Mouse (Mus musculus): ENCODE measurements at regions not wholly inside any gene's neighbourhood (a gene's known extent, or its start where the extent isn't known, plus 50 kb on each side); places are given as distances from the start of the nearest gene placed in this dataset.

- H3K27me3 ChIP-seq: peaks cover 15% of the 10 kb centered on the region
- no peaks in the 10 kb centered on the region for H3K36me3 ChIP-seq
- H3K9me3 ChIP-seq (replicated peaks): no peaks in the 10 kb centered on the region
- no peak overlapping the region for H3K4me2 ChIP-seq
- no peak for ATAC-seq (replicated peaks; ENCODE audit: low FRiP score)
- H3K9ac ChIP-seq: no peak overlapping the region
- 24% methylated on average over 3 of the region's 3 CpGs for WGBS
- no peak overlapping the region for H3K4me3 ChIP-seq (replicated peaks)
- peaks cover 7% of the 10 kb centered on the region; the same call in 1 of the 2 replicates for H3K4me1 ChIP-seq
- no peak overlapping the region for H3K27ac ChIP-seq
These were observed 68.7 kb downstream of the Atoh1 start for GRCm38 (mm10) chr6:64797600-64797999.

GRCm38 (mm10) chr6:64798804-64799203 lies 69.9 kb downstream of the Atoh1 start:
- H3K4me3 ChIP-seq (replicated peaks): peak overlapping the region; percentile 40
- peak overlapping the region; percentile 66 for H3K4me2 ChIP-seq
- 62% methylated on average over 5 of the region's 5 CpGs for WGBS
- no peak overlapping the region for H3K9ac ChIP-seq
- H3K27me3 ChIP-seq: peaks cover 15% of the 10 kb centered on the region
- H3K4me1 ChIP-seq: peaks cover 7% of the 10 kb centered on the region; the same call in 1 of the 2 replicates
- H3K36me3 ChIP-seq: no peaks in the 10 kb centered on the region
- no peak overlapping the region for H3K27ac ChIP-seq
- ATAC-seq (replicated peaks; ENCODE audit: low FRiP score): no peak; the same call in 1 of the 2 replicates
- no peaks in the 10 kb centered on the region for H3K9me3 ChIP-seq (replicated peaks)

DNA sequence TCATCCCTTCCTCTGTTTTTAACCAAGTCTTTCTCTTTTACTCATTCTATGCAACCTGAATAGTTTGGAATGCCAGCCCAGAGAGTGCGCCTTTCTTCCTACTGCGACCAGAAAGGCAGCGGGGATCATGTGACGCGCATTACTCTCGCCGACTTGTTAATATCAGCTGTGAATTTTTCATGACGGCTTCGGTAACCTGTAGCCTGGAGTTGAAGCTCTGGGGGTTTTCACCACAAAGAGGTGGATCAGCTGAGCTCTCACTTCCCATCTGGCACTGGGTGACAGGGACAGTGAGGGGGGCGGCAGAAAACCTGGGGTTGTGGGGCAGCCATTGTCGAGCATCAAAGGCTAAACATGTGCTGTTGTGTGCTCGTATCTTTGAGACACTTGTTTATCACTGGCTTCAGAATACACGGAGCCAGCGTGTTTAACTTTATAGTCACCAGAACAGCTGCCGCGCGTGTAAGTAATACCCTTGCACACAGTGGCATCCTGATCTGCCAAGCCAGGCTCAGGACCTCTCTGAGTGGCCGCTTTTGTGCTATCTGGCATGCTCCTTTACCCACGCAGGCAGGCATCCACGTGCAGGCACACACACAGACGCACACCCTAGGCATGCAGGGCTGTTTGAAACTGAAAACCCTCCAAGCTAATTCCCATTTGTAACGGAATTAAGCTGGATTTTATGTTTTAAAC lies 70.5 kb downstream of the Atoh1 start:
- peaks cover 7% of the 10 kb centered on the region; the same call in 1 of the 2 replicates for H3K4me1 ChIP-seq
- peak; percentile 58; the same call in 1 of the 2 replicates for ATAC-seq (replicated peaks; ENCODE audit: low FRiP score)
- WGBS: 8% methylated on average over 22 of the region's 22 CpGs
- peaks cover 15% of the 10 kb centered on the region for H3K27me3 ChIP-seq
- 0 out of 2 replicates have a peak overlapping the region, but pooled peaks have one; percentile 7 for H3K9ac ChIP-seq
- H3K4me3 ChIP-seq (replicated peaks): peak overlapping the region; percentile 40
- H3K27ac ChIP-seq: no peak overlapping the region
- H3K4me2 ChIP-seq: peak overlapping the region; percentile 66
- no peaks in the 10 kb centered on the region for H3K36me3 ChIP-seq
- no peaks in the 10 kb centered on the region for H3K9me3 ChIP-seq (replicated peaks)

DNA sequence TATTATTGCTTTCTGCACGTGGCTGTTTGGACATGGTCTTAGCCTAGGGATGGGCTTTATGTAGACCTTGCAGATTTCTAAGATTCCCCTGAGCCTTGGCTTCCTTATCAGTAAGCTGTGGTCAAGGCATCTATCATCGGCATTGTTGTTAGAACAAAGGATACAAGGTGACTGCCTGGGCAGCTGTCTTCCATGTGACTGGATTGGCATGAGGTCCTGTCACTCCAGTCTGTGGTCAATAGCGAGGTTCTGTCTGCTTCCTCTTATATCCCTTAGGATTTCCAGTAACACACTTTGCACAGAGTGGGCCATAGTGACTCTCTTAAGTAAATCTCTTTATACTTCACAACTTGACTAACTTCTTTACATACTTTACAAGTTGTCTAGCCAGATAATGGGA lies 72.0 kb downstream of the Atoh1 start:
- Histone ChIP-seq H3K36me3 (no peaks in the 10 kb centered on the region), H3K4me2 (no peak overlapping the region), H3K4me3 (replicated peaks) (no peak overlapping the region), H3K27me3 (peaks cover 15% of the 10 kb centered on the region), H3K9me3 (replicated peaks) (no peaks in the 10 kb centered on the region), H3K4me1 (peaks cover 7% of the 10 kb centered on the region; the same call in 1 of the 2 replicates), H3K9ac (no peak overlapping the region), H3K27ac (no peak overlapping the region)
- WGBS: 70% methylated on average over 3 of the region's 3 CpGs
- no peak for ATAC-seq (replicated peaks; ENCODE audit: low FRiP score)

DNA sequence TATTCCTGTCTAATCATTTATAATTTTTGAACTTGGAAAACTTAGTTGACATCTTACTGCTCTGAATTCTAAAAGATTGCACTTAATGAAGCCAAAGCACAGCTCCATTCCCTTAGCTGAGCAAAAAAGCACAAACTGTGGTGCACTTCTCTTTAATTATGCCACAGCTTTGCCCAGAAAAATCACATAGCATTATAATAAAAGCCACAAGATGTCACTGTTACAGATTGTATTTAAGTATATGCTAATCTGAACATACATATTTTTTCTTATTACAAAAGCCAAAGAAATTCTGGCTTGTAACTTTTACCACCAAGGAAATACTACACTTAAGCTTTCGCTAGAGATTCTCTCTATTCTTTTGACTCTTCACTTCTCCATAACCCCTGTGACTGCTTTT lies 86.2 kb downstream of the Atoh1 start:
- H3K36me3 ChIP-seq: no peaks in the 10 kb centered on the region
- no peak for ATAC-seq (replicated peaks; ENCODE audit: low FRiP score)
- no peak overlapping the region for H3K9ac ChIP-seq
- 84% methylated on average over 1 of the region's 1 CpGs for WGBS
- no peak overlapping the region for H3K4me3 ChIP-seq (replicated peaks)
- H3K9me3 ChIP-seq (replicated peaks): no peaks in the 10 kb centered on the region
- no peaks in the 10 kb centered on the region for H3K27me3 ChIP-seq
- no peak overlapping the region for H3K4me2 ChIP-seq
- no peak overlapping the region for H3K27ac ChIP-seq
- no peaks in the 10 kb centered on the region for H3K4me1 ChIP-seq

GRCm38 (mm10) chr6:64849097-64849648 lies 120.2 kb downstream of the Atoh1 start:
- 83% methylated on average over 4 of the region's 4 CpGs for WGBS
- Histone ChIP-seq H3K9me3 (replicated peaks) (no peaks in the 10 kb centered on the region), H3K4me1 (no peaks in the 10 kb centered on the region), H3K4me3 (replicated peaks) (no peak overlapping the region), H3K4me2 (no peak overlapping the region), H3K27me3 (no peaks in the 10 kb centered on the region), H3K36me3 (no peaks in the 10 kb centered on the region), H3K27ac (no peak overlapping the region), H3K9ac (no peak overlapping the region)
- no peak for ATAC-seq (replicated peaks; ENCODE audit: low FRiP score)

GRCm38 (mm10) chr6:64862901-64863300 lies 134.0 kb downstream of the Atoh1 start:
- Histone ChIP-seq H3K36me3 (no peaks in the 10 kb centered on the region), H3K4me1 (no peaks in the 10 kb centered on the region), H3K4me3 (replicated peaks) (no peak overlapping the region), H3K27ac (no peak overlapping the region), H3K27me3 (no peaks in the 10 kb centered on the region), H3K9me3 (replicated peaks) (no peaks in the 10 kb centered on the region), H3K9ac (no peak overlapping the region), H3K4me2 (no peak overlapping the region)
- no peak for ATAC-seq (replicated peaks; ENCODE audit: low FRiP score)
- 85% methylated on average over 4 of the region's 4 CpGs for WGBS

DNA sequence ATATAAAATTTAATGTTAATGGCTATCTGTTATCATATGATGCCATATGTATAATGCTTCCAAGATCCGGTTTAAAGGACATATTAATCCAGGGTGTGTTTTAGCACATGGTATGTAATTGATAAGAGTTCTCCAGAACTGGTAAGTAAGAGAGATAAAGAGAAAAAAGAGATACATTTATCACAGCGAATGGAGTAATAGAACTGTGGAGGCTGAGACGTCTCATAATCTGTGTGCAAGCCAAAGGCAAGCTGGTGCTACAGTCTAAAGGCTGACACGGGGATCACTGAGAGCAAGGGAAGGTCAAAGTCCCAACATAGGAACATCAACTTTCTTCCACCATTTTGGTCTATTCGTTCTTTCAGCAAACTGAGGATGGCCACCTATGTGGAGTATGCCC lies 146.0 kb upstream of the Smarcad1 start:
- Histone ChIP-seq H3K4me1 (no peaks in the 10 kb centered on the region), H3K9me3 (replicated peaks) (no peaks in the 10 kb centered on the region), H3K9ac (no peak overlapping the region), H3K4me2 (no peak overlapping the region), H3K27me3 (no peaks in the 10 kb centered on the region), H3K27ac (no peak overlapping the region), H3K4me3 (replicated peaks) (no peak overlapping the region), H3K36me3 (no peaks in the 10 kb centered on the region)
- ATAC-seq (replicated peaks; ENCODE audit: low FRiP score): no peak
- 87% methylated on average over 5 of the region's 5 CpGs for WGBS

Measured in kidney, embryonic 15.5 days (tissue).